Mouse (Mus musculus) thymus, postnatal 0 days (tissue): Measurements from ENCODE around the gene AI661453. TPM values are rescaled to one million over a fixed set of nuclear protein-coding genes. Genes with fewer than 3 reads are reported as not detected.

ENCODE experiments used
- polyA plus RNA-seq: library from polyadenylated mRNA; unstranded; fragments of >200 nt; fragmentation: Nextera tagmentation; extraction: Ambion mirVana; gene quantifications from 2 replicates; pipeline ENCODE4 v1.2.1, GENCODE M21; 2015

The AI661453 gene
- polyA plus RNA-seq, 1 experiment from 2014 or later, result 0.53 TPM

Other genes with a start within 250 kb of the AI661453 start
- gene Mrps10, start 67.7 kb upstream of the AI661453 start, polyA plus RNA-seq, result 69.0 and 70.6 TPM in 2 replicates
- gene Guca1b, start 51.2 kb upstream of the AI661453 start, polyA plus RNA-seq, result 0.40 and 0.57 TPM in 2 replicates
- 0.84 and 1.3 TPM in 2 replicates for gene Guca1a, start 36.0 kb upstream of the AI661453 start, polyA plus RNA-seq
- gene 1700001C19Rik, start 761 bp downstream of the AI661453 start, polyA plus RNA-seq, result 0.99 and 1.4 TPM in 2 replicates
- gene Taf8, start 65.7 kb downstream of the AI661453 start, polyA plus RNA-seq, result 28.0 and 30.8 TPM in 2 replicates
- 1,113 and 1,146 TPM in 2 replicates for gene Ccnd3, start 68.4 kb downstream of the AI661453 start, polyA plus RNA-seq
- gene Bysl, start 174.9 kb downstream of the AI661453 start, polyA plus RNA-seq, result 21.3 and 22.4 TPM in 2 replicates
- 46.9 and 50.1 TPM in 2 replicates for gene Med20, start 175.0 kb downstream of the AI661453 start, polyA plus RNA-seq
- 1.8 TPM in 2 replicates for gene Gm20517, start 175.0 kb downstream of the AI661453 start, polyA plus RNA-seq
- 3.9 and 4.6 TPM in 2 replicates for gene Usp49, start 194.1 kb downstream of the AI661453 start, polyA plus RNA-seq